24 mouse cellular contexts compared by ENCODE assay signal in genomic region chr7:36914261-36914660, GRCm38 (mm10).
DNase-seq lines count a peak whose midpoint lies in the region; TF ChIP-seq lines count a peak whose summit lies in the region.
"Had no signal": no experiment of that assay in that cellular context is flagged by ENCODE, and none has a peak within 500 bp of the region (broad histone marks: within the 10 kb centered on the region; RNA-seq: fewer than 3 reads in every experiment).

No protein-coding gene starts in this region.

- 0 out of 2 replicates have a peak overlapping the region, but pooled peaks have one; percentile 28 for H3K27ac ChIP-seq in left cerebral cortex, adult 2 months
- H3K27ac ChIP-seq in olfactory bulb, adult 2 months (ENCODE audit: insufficient read depth, low read depth, low read length): peak overlapping the region; percentile 45; the same call in 1 of the 2 replicates
- no peak overlapping the region for H3K27ac ChIP-seq in thymus, adult 2 months (ENCODE audit: control insufficient read depth, insufficient read depth, low read length)
- H3K27ac ChIP-seq: embryonic facial prominence, embryonic 15.5 days; forebrain, embryonic 15.5 days; heart, adult 2 months; heart, embryonic 15.5 days; hindbrain, embryonic 14.5 days; limb, embryonic 15.5 days; liver, embryonic 14.5 days had no signal

- 49% methylated on average over 9 of the region's 9 CpGs for WGBS in olfactory bulb, adult 2 months
- WGBS in thymus, adult 2 months: 89% methylated on average over 9 of the region's 9 CpGs

- no peak overlapping the region for H3K4me3 ChIP-seq in left cerebral cortex, adult 2 months
- H3K4me3 ChIP-seq in olfactory bulb, adult 2 months (ENCODE audit: insufficient read depth, low read depth, low read length): no peak overlapping the region
- no peak overlapping the region for H3K4me3 ChIP-seq in thymus, adult 2 months (ENCODE audit: control insufficient read depth, insufficient read depth, low read length)
- H3K4me3 ChIP-seq: embryonic facial prominence, embryonic 15.5 days; forebrain, embryonic 15.5 days; heart, adult 2 months; heart, embryonic 15.5 days; limb, embryonic 15.5 days had no signal

- H3K4me1 ChIP-seq in olfactory bulb, adult 2 months (ENCODE audit: control insufficient read depth, insufficient read depth, low read length): peaks cover 16% of the 10 kb centered on the region; the same call in 1 of the 2 replicates
- H3K4me1 ChIP-seq in thymus, adult 2 months (replicated peaks; ENCODE audit: control insufficient read depth, insufficient read depth, low read length): no peaks in the 10 kb centered on the region
- H3K4me1 ChIP-seq: embryonic facial prominence, embryonic 15.5 days; forebrain, embryonic 15.5 days; limb, embryonic 15.5 days had no signal

- no peak; the same call in 1 of the 2 replicates for TF ChIP-seq CTCF in left cerebral cortex, adult 2 months (IDR thresholded peaks at IDR 0.05)
- TF ChIP-seq CTCF in olfactory bulb, adult 2 months (IDR thresholded peaks at IDR 0.05; ENCODE audit: insufficient read depth, low read depth, low read length): no peak
- TF ChIP-seq CTCF in thymus, adult 2 months (IDR thresholded peaks at IDR 0.05; ENCODE audit: borderline replicate concordance, control insufficient read depth, extremely low read depth, insufficient read depth, low read length, poor library complexity): no peak

- no peak for TF ChIP-seq POLR2A in olfactory bulb, adult 2 months (IDR thresholded peaks at IDR 0.05; ENCODE audit: insufficient read depth, low read depth, low read length)
- TF ChIP-seq POLR2A in thymus, adult 2 months (IDR thresholded peaks at IDR 0.05; ENCODE audit: control insufficient read depth, extremely low read depth, insufficient read depth, low read length, poor library complexity): no peak

- DNase-seq in left cerebral cortex, adult 2 months (ENCODE audit: extremely low spot score in 1 of 2, low spot score in 2 of 2): peak; percentile 28 to 29
- no peak for DNase-seq in left cerebral cortex, adult 11 months (ENCODE audit: low spot score)
- DNase-seq in right cerebral cortex, adult 18-20 months: peak; percentile 43
- DNase-seq in right cerebral cortex, postnatal 25 days: no peak
- DNase-seq in Muller cell, postnatal 12 days (ENCODE audit: inconsistent ontology term): peak; percentile 37
- no peak for DNase-seq in kidney, adult 11 months
- no peak for DNase-seq in thymus, adult 2 months
- DNase-seq: adrenal gland, postnatal 25 days; cerebellum, adult 11 months; cerebellum, adult 9-11 months; gastrocnemius, postnatal 25 days; heart, adult 2 months; heart, postnatal 36 days; kidney, adult 9 months; kidney, postnatal 14 days; lung, postnatal 14 days; thymus, postnatal 14 days had no signal

- intact Hi-C loops in left cerebral cortex, adult 2 months (cut with DNase I): loop anchor here (1.0 to 5.0 kb wide), 4 partner anchors 12 to 423 kb away; partner anchors contain the start of gene Tshz3

- no peaks in the 10 kb centered on the region for H3K36me3 ChIP-seq in thymus, adult 2 months (ENCODE audit: control insufficient read depth, insufficient read depth, low read length)
- H3K36me3 ChIP-seq: embryonic facial prominence, embryonic 15.5 days; forebrain, embryonic 15.5 days; heart, embryonic 15.5 days; limb, embryonic 15.5 days had no signal

- H3K27me3 ChIP-seq in thymus, adult 2 months (ENCODE audit: control insufficient read depth, insufficient read depth, low read length): no peaks in the 10 kb centered on the region
- H3K27me3 ChIP-seq: embryonic facial prominence, embryonic 15.5 days; forebrain, embryonic 15.5 days; limb, embryonic 15.5 days had no signal

Comparison
In these comparisons a context has a peak if more than half of its experiments do, and no peak if none do; other contexts are left out.
1. DNase-seq: peak in left cerebral cortex, adult 2 months (2 of 2), right cerebral cortex, adult 18-20 months (single experiment) and Muller cell, postnatal 12 days (single experiment); none in left cerebral cortex, adult 11 months (single experiment), right cerebral cortex, postnatal 25 days (single experiment), kidney, adult 11 months (single experiment) and thymus, adult 2 months (single experiment).